Mouse (Mus musculus) lung, postnatal 0 days (tissue): ENCODE results near the gene Stk11ip.

ENCODE experiments used
- CTCF ChIP-seq: IDR thresholded peaks from 2 replicates; pipeline ENCODE4 v1.5.1; 2016; ENCODE audit warnings: antibody characterized with exemption, mild to moderate bottlenecking
- EP300 ChIP-seq: IDR thresholded peaks from 2 replicates; pipeline ENCODE4 v1.6.1; 2016; ENCODE audit warnings: antibody characterized with exemption, mild to moderate bottlenecking, control low read depth

DNA sequence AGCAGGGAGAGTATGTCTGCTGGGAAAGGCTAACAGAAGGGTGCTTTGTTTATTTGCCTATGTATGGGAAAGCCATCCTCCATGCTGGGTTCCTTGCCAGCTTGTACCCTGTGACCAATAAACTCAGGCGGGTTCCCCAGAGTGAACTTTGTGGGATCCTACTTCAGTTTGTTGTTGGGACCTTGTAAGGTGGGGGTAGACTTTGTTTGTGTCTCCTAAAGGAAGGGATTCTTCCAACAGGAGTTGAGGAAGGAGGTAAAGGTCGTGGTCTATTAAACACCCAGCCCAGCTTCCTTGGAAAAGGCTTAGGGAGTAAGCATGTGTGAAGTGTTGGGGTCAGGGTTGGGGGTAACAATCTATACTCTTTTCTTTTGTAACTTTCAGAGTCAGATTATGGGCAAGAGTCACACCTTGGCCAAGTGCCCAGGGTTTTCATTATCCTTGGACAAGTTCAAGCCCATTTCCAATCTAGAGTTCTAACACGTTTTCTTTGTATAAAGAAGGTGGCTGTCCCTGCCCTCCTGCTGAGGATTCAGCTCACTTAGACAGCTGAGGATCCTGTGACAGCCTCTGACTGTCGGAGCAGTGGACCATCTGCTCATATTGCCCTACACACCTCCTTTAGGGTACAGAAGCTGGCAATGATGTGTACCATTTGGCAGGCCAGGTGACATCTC, 40.0 kb downstream of the Stk11ip start:
- TF ChIP-seq CTCF (no peak), EP300 (no peak)
